Mouse (Mus musculus): ENCODE measurements around the gene Dab1.

DNA sequence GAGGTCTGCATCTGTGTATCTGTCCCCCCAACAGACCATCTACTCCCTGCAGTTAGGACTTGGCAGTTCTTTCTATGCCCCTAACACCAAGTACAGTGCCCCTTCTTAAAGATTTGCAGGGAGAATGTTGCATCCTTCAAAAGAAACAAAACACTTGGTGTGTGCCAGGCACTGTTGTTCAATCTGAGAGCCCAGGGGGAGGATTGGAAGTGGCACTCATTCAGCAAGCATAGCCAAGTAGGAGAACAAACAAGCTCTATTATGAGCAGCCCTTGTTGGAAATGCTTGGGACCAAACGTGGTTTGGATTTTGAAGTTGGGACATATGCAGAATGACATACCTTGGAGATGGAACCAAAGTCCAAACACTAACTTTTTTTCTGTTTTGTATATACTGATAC, 1097.3 kb downstream of the Dab1 start:
- no peak for TF ChIP-seq CTCF (IDR thresholded peaks at IDR 0.05)
- TF ChIP-seq EP300 (IDR thresholded peaks at IDR 0.05), result no peak
